Mouse (Mus musculus): ENCODE data around the gene Atp11a. TPM values are rescaled to one million over a fixed set of nuclear protein-coding genes. Genes with fewer than 3 reads are reported as not detected.

Atp11a gene
- total and polyA plus RNA-seq, 3 experiments, result 20.9 to 39.7 TPM; not detected in 1

DNA sequence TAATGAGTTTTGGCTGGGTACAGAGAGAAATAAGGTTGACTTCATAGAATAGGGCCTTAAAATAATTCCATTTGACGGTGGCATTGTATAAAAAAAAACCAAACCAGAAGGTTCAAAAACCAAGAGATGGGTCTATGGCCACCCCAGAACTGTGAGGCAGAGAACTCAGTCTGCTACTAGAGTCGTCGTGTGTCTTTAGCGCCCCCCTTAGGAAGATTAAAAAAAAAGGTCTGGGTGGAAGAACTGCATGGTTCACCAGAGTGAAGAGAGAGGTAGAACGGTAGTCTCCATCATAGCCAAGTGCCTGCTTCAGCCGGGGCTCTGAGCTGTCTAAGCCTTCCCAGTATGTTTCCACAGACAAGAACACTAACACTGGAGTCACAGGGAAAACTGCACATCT lies 54.4 kb downstream of the Atp11a start:
- Histone ChIP-seq H3K9me3 (replicated peaks; ENCODE audit: insufficient read depth, low read length) (no peaks in the 10 kb centered on the region), H3K4me3 (ENCODE audit: control insufficient read depth in 1 of 2, insufficient read depth in 1 of 2, low read depth in 2 of 2, low read length in 2 of 2) (no peak overlapping the region), H3K27me3 (ENCODE audit: control insufficient read depth in 1 of 2, insufficient read depth in 2 of 2, low read length in 2 of 2) (no peaks in the 10 kb centered on the region), H3K27ac (ENCODE audit: control insufficient read depth, low read depth, low read length) (no peak overlapping the region), H3K9ac (ENCODE audit: control insufficient read depth, low read depth, low read length, poor library complexity, severe bottlenecking) (no peak overlapping the region), H3K79me2 (ENCODE audit: control insufficient read depth, insufficient read depth, low read length, poor library complexity) (no peaks in the 10 kb centered on the region), H3K4me1 (ENCODE audit: control insufficient read depth in 1 of 2, insufficient read depth in 2 of 2, low read length in 2 of 2) (no peaks in the 10 kb centered on the region), H3K36me3 (ENCODE audit: control insufficient read depth in 1 of 2, insufficient read depth in 2 of 2, low read length in 2 of 2) (no peaks in the 10 kb centered on the region; a peak in 1 of 4 replicates)
- TF ChIP-seq CTCF (IDR thresholded peaks at IDR 0.05 in 2 of 3, conservative IDR thresholded peaks at IDR 0.05 in 1 of 3; ENCODE audit: control insufficient read depth in 1 of 3, insufficient read depth in 1 of 3, low read depth in 2 of 3, low read length in 3 of 3, poor library complexity in 1 of 3, severe bottlenecking in 1 of 3), result peak; percentile 13 to 54 (median 37); a peak in 5 of 6 replicates
- TF ChIP-seq MYC (IDR thresholded peaks at IDR 0.05; ENCODE audit: low read depth, low read length), result no peak
- 0 out of 2 replicates have a peak, but pooled peaks have one; percentile 3 for TF ChIP-seq ZC3H11A (IDR thresholded peaks at IDR 0.05; ENCODE audit: low read depth, low read length)
- TF ChIP-seq RAD21 (IDR thresholded peaks at IDR 0.05; ENCODE audit: low read depth, low read length), result peak; percentile 57
- peak; percentile 41; the same call in 1 of the 2 replicates for TF ChIP-seq SMC3 (IDR thresholded peaks at IDR 0.05; ENCODE audit: low read depth, low read length)
- peak; percentile 43 for DNase-seq (ENCODE audit: low read depth, low spot score)

DNA sequence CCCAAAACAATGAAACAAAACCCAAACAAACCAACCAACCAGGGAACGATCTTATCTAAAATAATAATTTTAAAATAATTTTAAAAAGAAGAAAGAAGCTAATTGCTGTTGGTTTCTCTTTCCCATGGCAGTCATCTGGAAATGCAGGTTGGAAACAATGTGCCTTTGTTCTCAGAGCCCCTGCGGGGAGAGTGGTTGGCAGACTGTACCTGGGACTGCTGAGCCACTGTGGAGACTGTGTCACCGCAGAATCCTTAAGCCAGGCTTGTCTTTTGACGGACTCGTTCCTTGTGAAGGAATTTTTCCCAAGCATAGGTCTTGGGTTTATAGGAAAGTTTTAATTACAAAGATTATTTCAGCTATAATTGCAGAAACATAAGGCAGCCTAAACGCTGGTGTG lies 59.6 kb downstream of the Atp11a start:
- no peaks in the 10 kb centered on the region for H3K4me1 ChIP-seq (ENCODE audit: control insufficient read depth in 1 of 2, insufficient read depth in 2 of 2, low read length in 2 of 2)
- H3K27ac ChIP-seq (ENCODE audit: control insufficient read depth, low read depth, low read length), result no peak overlapping the region
- DNase-seq (ENCODE audit: low read depth, low spot score), result no peak
- H3K9me3 ChIP-seq (replicated peaks; ENCODE audit: insufficient read depth, low read length), result no peaks in the 10 kb centered on the region
- no peak overlapping the region for H3K4me3 ChIP-seq (ENCODE audit: control insufficient read depth in 1 of 2, insufficient read depth in 1 of 2, low read depth in 2 of 2, low read length in 2 of 2)
- H3K36me3 ChIP-seq (ENCODE audit: control insufficient read depth in 1 of 2, insufficient read depth in 2 of 2, low read length in 2 of 2), result no peaks in the 10 kb centered on the region; a peak in 1 of 4 replicates
- H3K27me3 ChIP-seq (ENCODE audit: control insufficient read depth in 1 of 2, insufficient read depth in 2 of 2, low read length in 2 of 2), result no peaks in the 10 kb centered on the region
- H3K9ac ChIP-seq (ENCODE audit: control insufficient read depth, low read depth, low read length, poor library complexity, severe bottlenecking), result no peak overlapping the region
- no peak for TF ChIP-seq KAT2A (conservative IDR thresholded peaks at IDR 0.05; ENCODE audit: low read depth, low read length)
- no peak for TF ChIP-seq ZKSCAN1 (IDR thresholded peaks at IDR 0.05; ENCODE audit: low read depth, low read length)
- TF ChIP-seq CHD2 (IDR thresholded peaks at IDR 0.05; ENCODE audit: low read length), result no peak
- no peak for TF ChIP-seq SMC3 (IDR thresholded peaks at IDR 0.05; ENCODE audit: low read depth, low read length)
- no peak for TF ChIP-seq MAX (IDR thresholded peaks at IDR 0.05; ENCODE audit: low read length)
- no peak for TF ChIP-seq NRF1 (IDR thresholded peaks at IDR 0.05; ENCODE audit: insufficient read depth, low read depth, low read length, poor library complexity, severe bottlenecking)
- no peak for TF ChIP-seq ZC3H11A (IDR thresholded peaks at IDR 0.05; ENCODE audit: low read depth, low read length)
- TF ChIP-seq UBTF (IDR thresholded peaks at IDR 0.05; ENCODE audit: borderline replicate concordance, insufficient read depth, low read depth, low read length), result no peak
- TF ChIP-seq ELF1 (IDR thresholded peaks at IDR 0.05; ENCODE audit: low read depth, low read length), result no peak
- TF ChIP-seq ZMIZ1 (IDR thresholded peaks at IDR 0.05; ENCODE audit: low read depth, low read length), result no peak
- no peak for TF ChIP-seq GATA1 (IDR thresholded peaks at IDR 0.05; ENCODE audit: low read depth, low read length)
- TF ChIP-seq HCFC1 (IDR thresholded peaks at IDR 0.05; ENCODE audit: low read depth, low read length), result no peak
- no peak for TF ChIP-seq POLR2A (IDR thresholded peaks at IDR 0.05; ENCODE audit: control insufficient read depth in 1 of 2, insufficient read depth in 1 of 2, low read depth in 1 of 2, low read length in 2 of 2, poor library complexity in 1 of 2)
- TF ChIP-seq MAFK (IDR thresholded peaks at IDR 0.05; ENCODE audit: borderline replicate concordance, low read depth, low read length), result no peak
- TF ChIP-seq MEF2A (IDR thresholded peaks at IDR 0.05; ENCODE audit: extremely low read depth, insufficient replicate concordance, low read depth, low read length, poor library complexity, severe bottlenecking), result no peak
- H3K79me2 ChIP-seq (ENCODE audit: control insufficient read depth, insufficient read depth, low read length, poor library complexity), result no peaks in the 10 kb centered on the region
